Mouse (Mus musculus) CH12.LX (cell line): ENCODE measurements around the gene Ndufa7.

Experiments used
- CTCF ChIP-seq, 2 experiments: IDR thresholded peaks in 1 of 2; conservative IDR thresholded peaks in 1 of 2; 2 replicates each; pipeline ENCODE4 v1.5.1; 2011 to 2012; ENCODE audit warnings: low read depth in 2 of 2, low read length in 2 of 2, improper control_type of control experiment in 1 of 2, inconsistent platforms in 1 of 2, mild to moderate bottlenecking in 1 of 2, moderate library complexity in 1 of 2
- POLR2A ChIP-seq: IDR thresholded peaks from 2 replicates; pipeline ENCODE4 v1.6.1; 2011; ENCODE audit warnings: low read depth, mild to moderate bottlenecking, improper control_type of control experiment, low read length
- POLR2AphosphoS2 ChIP-seq: IDR thresholded peaks from 2 replicates; pipeline ENCODE4 v1.6.1; 2011; ENCODE audit warnings: low read depth, low read length, improper control_type of control experiment

DNA sequence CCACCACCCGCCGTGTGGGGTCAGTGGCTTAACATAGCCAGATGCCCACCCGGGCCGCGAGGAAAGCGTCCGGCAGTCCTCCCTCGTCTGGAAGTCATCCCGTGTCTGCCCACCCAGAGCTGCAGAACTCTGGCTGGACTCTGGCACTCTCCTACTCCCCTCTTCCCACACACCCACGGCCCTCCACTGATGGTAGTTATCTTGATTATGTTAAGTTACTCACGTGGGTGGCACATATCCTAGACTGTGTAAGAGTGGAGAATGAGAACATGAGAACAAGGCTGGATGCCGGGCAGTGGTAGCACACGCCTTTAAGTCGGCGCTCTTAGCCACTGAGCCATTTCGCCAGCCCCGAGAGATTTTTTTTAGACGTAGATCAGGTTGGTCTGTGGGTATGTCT is 38.0 kb upstream of the Ndufa7 start:
- TF ChIP-seq CTCF (conservative IDR thresholded peaks at IDR 0.05 in 1 of 2, IDR thresholded peaks at IDR 0.05 in 1 of 2; ENCODE audit: low read depth in 2 of 2, low read length in 2 of 2) (no peak), POLR2AphosphoS2 (no peak), POLR2A (no peak)
